Mouse (Mus musculus): Measurements from ENCODE around the gene Erp27. TPM values are rescaled to one million over a fixed set of nuclear protein-coding genes. Genes with fewer than 3 reads are reported as not detected.

Erp27 gene
- polyA plus RNA-seq, 2 experiments: 0.52 to 0.69 TPM

DNA sequence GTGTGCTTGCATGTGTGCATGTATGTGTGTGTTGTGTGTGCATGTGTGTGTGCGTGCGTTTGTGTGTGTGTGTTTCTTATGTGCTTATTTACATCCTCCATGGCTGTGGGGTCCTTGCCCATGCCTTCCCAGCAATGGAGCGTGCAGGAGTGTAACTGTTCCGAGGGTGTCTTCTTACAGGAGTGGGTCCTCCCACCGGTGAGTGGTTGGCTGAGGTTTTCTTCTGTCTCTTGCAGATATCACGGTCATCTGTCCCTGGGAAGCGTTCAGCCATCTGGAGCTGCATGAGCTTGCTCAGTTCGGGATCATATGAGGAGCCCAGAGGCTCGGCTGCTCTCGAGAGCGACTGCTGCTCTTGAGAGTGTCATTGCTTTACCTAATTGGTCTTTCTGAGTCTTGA lies 41.0 kb upstream of the Erp27 start:
- no peak overlapping the region for H3K4me3 ChIP-seq (replicated peaks; ENCODE audit: low read length)
- no peaks in the 10 kb centered on the region for H3K27me3 ChIP-seq (ENCODE audit: control insufficient read depth, insufficient read depth, low read length)
- peaks cover 3% of the 10 kb centered on the region; the same call in 1 of the 2 replicates for H3K4me1 ChIP-seq (ENCODE audit: control insufficient read depth, insufficient read depth, low read length)
- ATAC-seq (ENCODE audit: low FRiP score, low read depth) (0 out of 2 replicates have a peak, but pooled peaks have one; percentile 41), DNase-seq (ENCODE audit: low spot score) (no peak)
- H3K9ac ChIP-seq (ENCODE audit: low read depth, low read length, severe bottlenecking): no peak overlapping the region
- H3K27ac ChIP-seq (replicated peaks; ENCODE audit: low read depth, low read length): no peak overlapping the region
- H3K9me3 ChIP-seq (ENCODE audit: control insufficient read depth, low read length): no peaks in the 10 kb centered on the region
- 73% methylated on average over 11 of the region's 11 CpGs for WGBS
- H3K36me3 ChIP-seq (ENCODE audit: control insufficient read depth, insufficient read depth, low read length): no peaks in the 10 kb centered on the region
- TF ChIP-seq POLR2A (IDR thresholded peaks at IDR 0.05; ENCODE audit: borderline replicate concordance, extremely low read depth, insufficient read depth, insufficient read length): no peak
- H3K4me2 ChIP-seq (replicated peaks; ENCODE audit: low read depth, low read length, severe bottlenecking): no peak overlapping the region

DNA sequence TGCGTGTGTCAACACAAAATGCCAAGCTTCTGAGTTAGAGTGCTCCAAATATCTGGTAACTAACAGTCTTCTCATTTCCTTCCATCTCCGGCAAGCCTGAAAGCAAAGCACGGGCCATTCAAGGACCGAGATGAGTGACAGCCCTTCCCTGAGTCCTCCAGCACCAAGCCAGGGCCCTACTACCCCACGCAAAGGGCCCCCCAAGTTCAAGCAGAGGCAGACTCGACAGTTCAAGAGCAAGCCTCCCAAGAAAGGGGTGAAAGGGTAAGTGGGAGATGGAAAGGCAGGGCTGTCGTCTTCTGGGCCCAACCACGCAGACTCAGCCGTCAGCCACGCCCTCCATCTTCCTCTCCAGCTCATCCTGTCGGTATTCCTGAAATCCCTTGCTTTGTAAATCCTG lies 37.2 kb upstream of the Erp27 start:
- Histone ChIP-seq H3K4me2 (replicated peaks; ENCODE audit: low read depth, low read length, severe bottlenecking) (no peak overlapping the region), H3K9ac (ENCODE audit: low read depth, low read length, severe bottlenecking) (no peak overlapping the region), H3K9me3 (ENCODE audit: control insufficient read depth, low read length) (no peaks in the 10 kb centered on the region), H3K27ac (replicated peaks; ENCODE audit: low read depth, low read length) (no peak overlapping the region), H3K36me3 (ENCODE audit: control insufficient read depth, insufficient read depth, low read length) (no peaks in the 10 kb centered on the region), H3K4me1 (ENCODE audit: control insufficient read depth, insufficient read depth, low read length) (no peaks in the 10 kb centered on the region), H3K27me3 (ENCODE audit: control insufficient read depth, insufficient read depth, low read length) (no peaks in the 10 kb centered on the region), H3K4me3 (replicated peaks; ENCODE audit: low read length) (no peak overlapping the region)
- TF ChIP-seq POLR2A (IDR thresholded peaks at IDR 0.05; ENCODE audit: borderline replicate concordance, extremely low read depth, insufficient read depth, insufficient read length): no peak
- DNase-seq (ENCODE audit: low spot score) (no peak), ATAC-seq (ENCODE audit: low FRiP score, low read depth) (no peak)
- 66% methylated on average over 11 of the region's 11 CpGs for WGBS

DNA sequence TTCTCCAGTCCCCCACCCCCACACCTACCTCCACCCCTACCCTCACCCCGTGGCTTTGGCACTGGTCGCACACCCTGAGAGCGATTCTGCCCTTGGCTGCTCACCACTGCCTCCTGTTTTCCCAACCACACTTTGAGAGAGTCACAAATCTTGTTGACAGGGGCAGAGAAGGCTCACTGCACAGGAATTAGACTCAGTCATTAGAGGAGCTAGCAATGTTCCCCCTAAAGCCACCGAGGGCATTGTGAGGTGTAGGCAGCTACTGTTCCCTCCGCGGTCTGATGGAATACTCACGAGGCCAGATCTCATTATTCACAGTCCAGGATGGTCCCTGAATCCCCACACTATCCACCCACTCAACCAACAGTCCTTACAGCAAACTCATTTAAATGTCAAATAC lies 35.1 kb upstream of the Erp27 start:
- no peaks in the 10 kb centered on the region for H3K36me3 ChIP-seq (ENCODE audit: control insufficient read depth, insufficient read depth, low read length)
- no peaks in the 10 kb centered on the region for H3K27me3 ChIP-seq (ENCODE audit: control insufficient read depth, insufficient read depth, low read length)
- ATAC-seq (ENCODE audit: low FRiP score, low read depth) (no peak; the same call in 1 of the 2 replicates), DNase-seq (ENCODE audit: low spot score) (no peak)
- no peak for TF ChIP-seq POLR2A (IDR thresholded peaks at IDR 0.05; ENCODE audit: borderline replicate concordance, extremely low read depth, insufficient read depth, insufficient read length)
- H3K27ac ChIP-seq (replicated peaks; ENCODE audit: low read depth, low read length): no peak overlapping the region
- no peaks in the 10 kb centered on the region for H3K9me3 ChIP-seq (ENCODE audit: control insufficient read depth, low read length)
- 59% methylated on average over 7 of the region's 7 CpGs for WGBS
- no peak overlapping the region for H3K4me3 ChIP-seq (replicated peaks; ENCODE audit: low read length)
- no peaks in the 10 kb centered on the region for H3K4me1 ChIP-seq (ENCODE audit: control insufficient read depth, insufficient read depth, low read length)
- H3K9ac ChIP-seq (ENCODE audit: low read depth, low read length, severe bottlenecking): no peak overlapping the region
- no peak overlapping the region for H3K4me2 ChIP-seq (replicated peaks; ENCODE audit: low read depth, low read length, severe bottlenecking)

DNA sequence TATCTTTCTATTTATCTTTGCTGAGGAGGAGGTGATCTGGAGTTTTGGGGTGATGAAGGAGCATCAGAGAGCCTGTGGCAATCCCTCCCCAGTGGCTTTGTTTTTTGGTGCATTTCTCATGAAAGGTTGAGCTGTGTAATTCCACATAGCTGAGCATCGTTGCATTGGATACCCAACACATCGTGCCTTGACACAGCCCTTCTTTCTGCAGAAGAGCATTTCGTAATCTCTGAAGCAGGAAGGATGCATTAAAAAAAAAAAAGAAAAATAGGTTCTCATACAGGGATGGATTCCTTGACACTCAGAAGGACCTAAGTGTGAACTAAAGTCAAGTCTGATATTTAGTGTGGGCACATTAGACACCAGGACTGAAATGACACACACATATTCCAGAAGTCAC lies 33.3 kb upstream of the Erp27 start:
- no peak overlapping the region for H3K4me3 ChIP-seq (replicated peaks; ENCODE audit: low read length)
- ATAC-seq (ENCODE audit: low FRiP score, low read depth): no peak
- WGBS: 87% methylated on average over 3 of the region's 3 CpGs

DNA sequence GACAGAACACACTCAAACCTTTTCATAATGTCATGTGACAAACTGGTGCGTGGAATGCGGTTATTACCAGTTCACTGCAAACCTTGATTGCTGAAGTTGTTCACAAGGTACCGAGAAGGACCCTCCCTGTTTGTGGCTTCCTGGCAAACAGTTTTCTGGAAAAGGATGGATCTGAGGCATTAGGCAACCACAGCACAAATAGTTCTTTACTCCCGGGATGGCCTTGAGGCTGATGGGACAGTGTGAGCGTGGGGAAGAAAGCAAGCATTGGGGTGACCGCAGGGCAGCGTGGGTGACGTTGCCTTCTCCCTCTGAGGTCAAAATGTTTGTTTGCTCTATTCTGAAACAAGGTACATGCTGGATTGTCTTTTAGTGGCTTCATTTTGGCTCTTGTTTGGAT lies 32.7 kb upstream of the Erp27 start:
- Histone ChIP-seq H3K27ac (replicated peaks; ENCODE audit: low read depth, low read length) (no peak overlapping the region), H3K4me1 (ENCODE audit: control insufficient read depth, insufficient read depth, low read length) (no peaks in the 10 kb centered on the region), H3K4me3 (replicated peaks; ENCODE audit: low read length) (no peak overlapping the region), H3K9me3 (ENCODE audit: control insufficient read depth, low read length) (no peaks in the 10 kb centered on the region), H3K9ac (ENCODE audit: low read depth, low read length, severe bottlenecking) (no peak overlapping the region), H3K27me3 (ENCODE audit: control insufficient read depth, insufficient read depth, low read length) (no peaks in the 10 kb centered on the region), H3K4me2 (replicated peaks; ENCODE audit: low read depth, low read length, severe bottlenecking) (no peak overlapping the region), H3K36me3 (ENCODE audit: control insufficient read depth, insufficient read depth, low read length) (no peaks in the 10 kb centered on the region)
- ATAC-seq (ENCODE audit: low FRiP score, low read depth) (no peak), DNase-seq (ENCODE audit: low spot score) (no peak)
- WGBS: 84% methylated on average over 8 of the region's 8 CpGs
- TF ChIP-seq POLR2A (IDR thresholded peaks at IDR 0.05; ENCODE audit: borderline replicate concordance, extremely low read depth, insufficient read depth, insufficient read length): no peak

More for the DNA sequence above, 33.3 kb upstream of the Erp27 start:
- TF ChIP-seq POLR2A (IDR thresholded peaks at IDR 0.05; ENCODE audit: borderline replicate concordance, extremely low read depth, insufficient read depth, insufficient read length): no peak
- no peak overlapping the region for H3K9ac ChIP-seq (ENCODE audit: low read depth, low read length, severe bottlenecking)
- H3K27me3 ChIP-seq (ENCODE audit: control insufficient read depth, insufficient read depth, low read length): no peaks in the 10 kb centered on the region
- no peak overlapping the region for H3K4me2 ChIP-seq (replicated peaks; ENCODE audit: low read depth, low read length, severe bottlenecking)
- H3K9me3 ChIP-seq (ENCODE audit: control insufficient read depth, low read length): no peaks in the 10 kb centered on the region
- DNase-seq (ENCODE audit: low spot score): no peak
- H3K4me1 ChIP-seq (ENCODE audit: control insufficient read depth, insufficient read depth, low read length): no peaks in the 10 kb centered on the region
- no peaks in the 10 kb centered on the region for H3K36me3 ChIP-seq (ENCODE audit: control insufficient read depth, insufficient read depth, low read length)
- H3K27ac ChIP-seq (replicated peaks; ENCODE audit: low read depth, low read length): no peak overlapping the region

DNA sequence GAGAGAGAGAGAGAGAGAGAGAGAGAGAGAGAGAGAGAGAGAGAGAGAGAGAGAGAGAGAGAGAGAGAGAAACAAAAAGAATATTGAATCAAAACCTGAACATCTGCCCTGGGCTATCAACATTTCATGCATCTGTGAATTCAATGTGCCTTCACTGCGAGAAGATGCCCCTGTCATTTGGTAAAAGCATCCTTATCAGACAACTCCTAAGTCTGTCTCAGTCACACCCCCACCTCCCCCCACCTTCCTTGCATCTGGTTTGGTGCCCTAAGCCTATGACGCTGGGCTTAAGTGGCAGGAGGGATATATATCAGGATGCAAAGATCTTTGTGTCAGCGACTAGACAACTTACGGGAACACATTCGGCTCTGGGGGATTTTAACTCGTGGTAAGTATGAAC lies 32.2 kb upstream of the Erp27 start:
- no peak overlapping the region for H3K4me2 ChIP-seq (replicated peaks; ENCODE audit: low read depth, low read length, severe bottlenecking)
- 77% methylated on average over 6 of the region's 6 CpGs for WGBS

More for the DNA sequence above, 32.2 kb upstream of the Erp27 start:
- H3K4me3 ChIP-seq (replicated peaks; ENCODE audit: low read length): no peak overlapping the region
- DNase-seq (ENCODE audit: low spot score): no peak
- no peaks in the 10 kb centered on the region for H3K9me3 ChIP-seq (ENCODE audit: control insufficient read depth, low read length)
- ATAC-seq (ENCODE audit: low FRiP score, low read depth): no peak
- H3K27me3 ChIP-seq (ENCODE audit: control insufficient read depth, insufficient read depth, low read length): no peaks in the 10 kb centered on the region
- no peak for TF ChIP-seq POLR2A (IDR thresholded peaks at IDR 0.05; ENCODE audit: borderline replicate concordance, extremely low read depth, insufficient read depth, insufficient read length)
- H3K4me1 ChIP-seq (ENCODE audit: control insufficient read depth, insufficient read depth, low read length): no peaks in the 10 kb centered on the region
- no peak overlapping the region for H3K27ac ChIP-seq (replicated peaks; ENCODE audit: low read depth, low read length)
- H3K9ac ChIP-seq (ENCODE audit: low read depth, low read length, severe bottlenecking): no peak overlapping the region
- no peaks in the 10 kb centered on the region for H3K36me3 ChIP-seq (ENCODE audit: control insufficient read depth, insufficient read depth, low read length)

All from limb, embryonic 14.5 days (tissue).